Mouse (Mus musculus) bone marrow macrophage, adult 2 months (primary cell): ENCODE measurements around the gene Trappc6a.

Experiments used
- CTCF ChIP-seq: IDR thresholded peaks from 2 replicates; pipeline ENCODE4 v1.5.1; 2012; ENCODE audit warnings: low read depth, mild to moderate bottlenecking, low read length, moderate library complexity
- POLR2A ChIP-seq: IDR thresholded peaks from 2 replicates; pipeline ENCODE4 v1.6.1; 2012; ENCODE audit warnings: mild to moderate bottlenecking, low read depth, low read length, borderline replicate concordance

DNA sequence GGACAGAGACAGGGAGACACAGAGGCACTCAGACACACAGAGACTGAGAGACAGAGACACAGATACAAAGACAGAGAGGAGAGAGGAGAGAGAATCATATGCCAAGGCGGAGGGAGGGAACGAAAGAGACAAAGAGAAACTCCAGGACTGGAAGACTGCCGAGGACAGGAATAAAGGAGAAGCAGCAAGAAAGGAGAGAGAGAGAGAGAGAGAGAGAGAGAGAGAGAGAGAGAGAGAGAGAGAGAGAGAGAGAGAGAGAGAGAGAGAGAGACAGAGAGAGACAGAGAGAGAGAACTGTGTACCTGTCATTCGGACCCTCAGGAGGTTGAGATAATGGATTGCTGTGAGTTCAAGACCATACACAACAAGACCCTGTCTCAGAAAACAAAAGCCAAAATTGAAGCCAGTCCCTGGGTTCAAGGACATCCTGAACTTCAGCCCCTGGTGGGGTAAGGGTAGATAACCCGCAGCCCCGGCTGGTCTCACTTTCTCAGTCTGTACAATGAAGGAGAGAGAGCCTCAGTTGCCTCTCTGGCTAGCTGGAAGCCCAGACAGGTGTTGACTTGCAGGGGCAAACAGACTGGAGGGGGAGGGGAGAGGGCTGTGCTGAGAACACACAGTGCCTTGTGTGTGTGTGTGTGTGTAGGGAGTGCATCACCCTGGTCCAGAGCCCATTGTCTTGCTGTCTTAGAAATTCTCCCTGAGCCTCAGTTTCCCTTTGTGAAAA lies 48.9 kb upstream of the Trappc6a start:
- no peak for TF ChIP-seq CTCF
- TF ChIP-seq POLR2A: no peak
